Mouse (Mus musculus) retina, embryonic 14.5 days (tissue): ENCODE data around the gene Phox2b.

Experiments used
- DNase-seq: peaks from one replicate; pipeline ENCODE4 v3.0.0-alpha.2; 2015; ENCODE audit warnings: low spot score

Gene Phox2b

GRCm38 (mm10) chr5:67091766-67092165 is 7.3 kb downstream of the Phox2b start:
- no peak for DNase-seq

GRCm38 (mm10) chr5:67090856-67091255 is 8.2 kb downstream of the Phox2b start:
- no peak for DNase-seq

GRCm38 (mm10) chr5:67083117-67083516 is 16.0 kb downstream of the Phox2b start:
- DNase-seq, result no peak

- no peak for DNase-seq
These were observed 35.5 kb downstream of the Phox2b start for GRCm38 (mm10) chr5:67063596-67063995.

GRCm38 (mm10) chr5:67060519-67060918 is 38.6 kb downstream of the Phox2b start:
- DNase-seq, result no peak

- no peak for DNase-seq
These were observed 41.3 kb downstream of the Phox2b start for GRCm38 (mm10) chr5:67057803-67058202.

- peak; percentile 91 for DNase-seq
These were observed 51.1 kb downstream of the Phox2b start for GRCm38 (mm10) chr5:67048003-67048402.
